Mouse (Mus musculus) spleen, adult 2 months (tissue): ENCODE data around the gene Gm10354.
"Not testable (repeated sequence)": the region's sequence is repeated elsewhere in the genome, so short reads cannot be mapped to it uniquely, and the experiment has no call there.

ENCODE experiments used
- CTCF ChIP-seq: fragments of 200-500 bp; IDR thresholded peaks from 2 replicates; pipeline ENCODE4 v1.5.1; 2011; ENCODE audit warnings: mild to moderate bottlenecking, inconsistent platforms; ENCODE audit not compliant: insufficient read depth, insufficient read length, insufficient replicate concordance; ENCODE audit errors: extremely low read depth
- POLR2A ChIP-seq: fragments of 200-500 bp; IDR thresholded peaks from 2 replicates; pipeline ENCODE4 v1.6.1; 2011; ENCODE audit warnings: low read depth, low read length, inconsistent platforms

- not testable (repeated sequence) for TF ChIP-seq CTCF, POLR2A
Observed at GRCm38 (mm10) chr5:14990375-14991158, 11.8 kb upstream of the Gm10354 start.
